Mouse (Mus musculus): ENCODE data around the gene Wipf2.
"Not testable (repeated sequence)": the region's sequence is repeated elsewhere in the genome, so short reads cannot be mapped to it uniquely, and the experiment has no call there.

The Wipf2 gene

DNA sequence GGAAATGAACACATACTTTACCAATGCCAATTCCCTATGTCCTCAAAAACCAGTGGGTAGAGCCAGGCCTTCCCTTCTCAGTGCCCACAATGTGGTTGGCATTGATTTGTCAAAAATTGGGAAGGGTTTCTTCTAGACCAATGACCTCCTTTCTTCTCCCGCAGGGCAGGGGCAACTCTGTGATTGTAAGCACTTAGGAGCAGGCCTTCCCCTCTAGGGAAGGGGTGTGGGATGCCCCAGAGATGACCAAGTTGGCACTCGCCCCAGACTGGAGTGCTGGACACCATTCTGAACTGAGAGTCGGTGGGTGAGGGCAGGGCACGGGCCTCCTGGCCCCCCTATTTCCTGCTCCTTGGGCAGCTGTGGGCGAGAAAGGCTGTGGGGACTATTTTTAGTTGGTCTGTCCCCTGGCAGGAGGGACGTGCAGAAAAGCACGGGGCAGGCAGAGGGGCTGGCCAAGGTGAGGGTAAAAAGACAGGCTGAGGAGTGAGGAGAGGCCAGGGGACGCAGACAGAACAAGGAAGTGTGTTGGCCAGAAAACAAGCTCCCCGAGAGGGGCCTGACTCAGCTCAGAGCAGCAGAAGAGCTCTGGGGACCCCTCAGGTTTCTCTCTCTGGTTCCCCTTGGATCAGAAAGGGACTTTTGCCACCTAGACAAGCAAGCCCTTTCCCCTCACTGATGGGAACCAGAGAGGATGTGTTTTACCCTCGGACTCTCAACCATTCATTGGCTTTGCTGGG, 67.5 kb downstream of the Wipf2 start:
- DNase-seq (ENCODE audit: low spot score in 2 of 2), result no peak

DNA sequence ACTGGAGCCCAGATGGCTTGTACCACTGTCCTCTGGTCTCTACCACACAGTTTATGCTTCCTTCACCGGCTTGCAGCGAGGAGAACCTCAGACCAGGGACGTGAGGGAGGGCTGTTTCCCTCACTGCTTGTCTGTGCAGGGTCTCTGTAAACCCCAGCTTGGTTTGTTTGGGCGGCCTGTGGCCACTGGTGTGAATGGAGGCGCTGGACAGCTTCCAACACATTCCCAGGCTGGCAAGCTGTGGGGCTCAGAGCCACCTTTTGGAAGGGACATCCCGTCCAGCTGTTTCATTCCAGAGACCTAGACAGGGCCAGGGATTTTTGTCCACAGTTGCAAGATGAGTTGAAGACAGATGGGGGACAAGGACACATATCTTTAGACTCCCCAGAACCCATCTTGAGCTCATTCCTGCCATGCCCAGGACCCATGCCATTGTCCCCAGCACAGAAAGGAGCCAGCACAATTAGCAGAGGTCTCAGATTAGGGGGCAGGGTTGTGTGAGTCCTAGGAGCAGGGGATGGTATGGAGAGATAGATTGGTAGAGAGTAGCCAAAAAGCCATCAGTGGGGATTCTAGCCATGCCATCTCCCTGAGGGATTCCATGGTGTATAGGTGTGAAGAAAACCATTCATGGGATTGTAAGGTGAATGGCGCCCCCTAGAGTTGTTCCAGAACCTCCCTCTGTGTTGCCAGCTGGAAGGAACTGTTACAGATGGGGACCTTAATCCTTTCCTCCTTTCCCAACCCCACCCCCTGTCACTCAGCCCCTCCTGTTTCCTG, 68.3 kb downstream of the Wipf2 start:
- no peak for DNase-seq (ENCODE audit: low spot score in 2 of 2)

DNA sequence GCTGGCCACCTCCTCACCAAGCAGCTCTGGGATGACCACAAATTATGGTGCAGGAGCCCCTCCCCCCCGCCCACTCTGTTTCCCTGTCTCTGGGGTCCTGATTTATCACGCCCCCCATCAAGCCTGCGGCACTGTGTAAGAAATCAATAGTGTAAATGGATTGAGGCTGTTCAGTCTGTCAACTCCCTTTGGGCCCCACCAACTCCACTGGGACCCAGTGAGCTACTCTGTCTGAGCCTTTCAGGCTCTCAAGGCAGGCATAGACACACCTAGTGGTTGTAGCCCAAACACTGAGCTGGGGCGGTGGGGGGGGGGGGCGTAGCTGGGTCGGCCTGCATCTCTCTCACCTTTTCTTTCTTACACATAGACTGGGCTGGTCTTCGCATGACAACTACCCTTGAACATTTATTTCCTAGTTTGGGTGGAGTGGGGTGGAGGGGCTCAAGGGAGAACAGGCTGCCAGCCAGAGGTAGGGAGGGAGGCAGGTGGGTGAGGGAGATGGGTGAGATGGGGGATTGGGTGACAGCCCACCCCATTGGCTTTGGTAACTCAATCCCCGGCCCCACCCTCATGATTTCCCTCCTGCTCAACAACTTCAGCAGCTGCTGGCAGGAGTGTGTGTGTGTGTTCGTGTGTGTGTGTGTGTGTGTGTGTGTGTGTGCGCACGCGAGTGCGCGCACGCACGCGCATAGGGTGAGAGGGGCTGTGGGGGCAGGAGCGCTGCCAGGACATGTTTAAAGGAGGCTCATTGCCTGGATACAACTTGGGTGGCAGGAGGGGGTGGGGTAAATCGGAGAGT, 69.1 kb downstream of the Wipf2 start:
- no peak for DNase-seq (ENCODE audit: low spot score in 2 of 2)

DNA sequence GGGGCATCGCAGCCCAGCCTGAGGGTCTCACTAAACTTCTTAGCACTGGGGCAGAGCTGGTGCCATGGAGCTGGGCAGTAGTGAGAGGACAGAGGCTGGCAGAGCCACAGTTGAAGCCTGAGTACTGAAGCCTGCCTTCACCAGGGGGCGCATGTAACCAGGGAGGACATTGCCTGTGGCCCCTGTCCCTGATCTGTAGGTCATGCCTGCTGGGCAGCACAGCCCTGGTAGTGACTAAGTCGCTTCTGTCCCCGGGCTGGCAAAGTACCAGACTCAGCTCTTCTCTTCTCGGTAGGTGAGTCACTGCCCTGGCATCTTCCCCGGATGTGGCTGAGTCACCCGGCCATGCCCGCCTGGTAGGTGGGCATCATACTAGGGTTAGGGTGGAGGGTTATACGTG, 69.7 kb downstream of the Wipf2 start:
- no peak for DNase-seq (ENCODE audit: low spot score in 2 of 2)

DNA sequence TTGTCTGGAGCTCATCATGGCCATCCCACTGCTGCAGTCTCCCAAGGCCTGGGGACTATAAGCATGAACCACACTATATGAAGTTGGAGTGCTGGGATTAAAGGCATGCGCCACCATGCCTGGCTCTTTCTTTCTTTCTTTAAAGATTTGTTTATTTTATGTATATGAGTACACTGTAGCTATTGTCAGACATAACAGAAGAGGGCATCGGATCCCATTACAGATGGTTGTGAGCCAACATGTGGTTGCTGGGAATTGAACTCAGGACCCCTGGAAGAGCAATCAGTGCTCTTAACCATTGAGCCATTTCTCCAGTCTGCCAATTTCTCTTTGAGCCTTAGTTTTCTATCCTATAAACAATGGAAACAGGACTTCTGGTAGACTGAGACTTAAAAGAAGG, 70.4 kb downstream of the Wipf2 start:
- not testable (repeated sequence) for DNase-seq (ENCODE audit: low spot score in 2 of 2)

DNA sequence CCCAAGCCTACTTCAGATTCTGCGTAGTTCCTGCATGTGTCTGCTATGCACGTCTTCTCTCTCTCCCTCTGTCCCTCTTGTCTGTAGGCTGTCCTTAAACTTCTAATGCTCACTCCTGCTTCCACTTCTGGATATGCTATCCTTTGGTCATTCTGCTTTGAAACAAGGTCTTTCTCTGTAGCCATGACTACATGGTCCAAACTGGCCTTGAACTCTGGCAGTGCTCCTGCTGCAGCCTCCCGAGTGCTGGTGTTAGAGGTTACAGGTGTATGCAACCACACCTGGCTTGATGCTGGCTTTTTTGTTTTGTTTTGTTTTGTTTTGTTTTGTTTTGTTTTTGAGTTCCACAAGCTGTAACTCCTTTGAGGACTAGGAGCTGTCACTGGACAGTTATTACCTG, 70.9 kb downstream of the Wipf2 start:
- no peak for DNase-seq (ENCODE audit: low spot score in 2 of 2)

DNA sequence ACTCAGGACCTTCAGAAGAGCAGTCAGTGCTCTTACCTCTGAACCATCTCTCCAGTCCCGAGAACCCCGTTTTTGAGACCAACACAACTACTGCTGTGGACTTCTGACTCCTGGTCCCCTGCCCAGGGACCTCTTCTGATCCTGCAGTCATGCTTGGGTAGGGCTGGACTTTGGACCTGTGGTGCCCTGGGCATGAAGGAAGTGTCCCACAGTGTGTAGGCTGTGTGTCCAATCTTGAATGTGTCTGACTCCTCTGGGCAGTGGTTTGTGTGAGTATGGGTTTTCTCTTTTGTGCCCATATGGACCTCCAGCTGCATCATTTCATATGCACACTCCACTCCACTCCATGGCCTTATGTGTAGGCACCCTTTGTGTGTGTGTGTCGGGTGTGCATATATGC, 71.7 kb downstream of the Wipf2 start:
- no peak for DNase-seq (ENCODE audit: low spot score in 2 of 2)

DNA sequence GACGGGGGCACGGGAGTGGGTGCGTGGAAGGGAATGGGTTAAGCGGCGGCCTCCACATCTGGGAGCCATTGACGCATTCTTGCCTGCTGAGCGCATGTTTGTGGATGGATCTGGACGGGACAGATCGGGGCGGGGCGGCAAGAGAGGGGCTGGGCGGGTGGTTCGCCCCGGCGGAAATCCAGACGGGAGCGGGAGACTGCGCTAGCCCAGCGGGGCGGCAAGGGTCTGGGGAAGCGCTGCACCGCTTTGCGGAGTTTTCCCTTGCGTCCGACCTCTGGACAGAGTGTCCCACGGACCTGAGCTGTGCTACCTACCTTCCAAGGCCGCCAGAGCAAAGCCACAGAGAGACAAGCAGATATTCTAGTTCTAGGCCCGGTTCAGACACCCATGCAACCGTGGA, 72.7 kb downstream of the Wipf2 start:
- DNase-seq (ENCODE audit: low spot score in 2 of 2), result no peak

DNA sequence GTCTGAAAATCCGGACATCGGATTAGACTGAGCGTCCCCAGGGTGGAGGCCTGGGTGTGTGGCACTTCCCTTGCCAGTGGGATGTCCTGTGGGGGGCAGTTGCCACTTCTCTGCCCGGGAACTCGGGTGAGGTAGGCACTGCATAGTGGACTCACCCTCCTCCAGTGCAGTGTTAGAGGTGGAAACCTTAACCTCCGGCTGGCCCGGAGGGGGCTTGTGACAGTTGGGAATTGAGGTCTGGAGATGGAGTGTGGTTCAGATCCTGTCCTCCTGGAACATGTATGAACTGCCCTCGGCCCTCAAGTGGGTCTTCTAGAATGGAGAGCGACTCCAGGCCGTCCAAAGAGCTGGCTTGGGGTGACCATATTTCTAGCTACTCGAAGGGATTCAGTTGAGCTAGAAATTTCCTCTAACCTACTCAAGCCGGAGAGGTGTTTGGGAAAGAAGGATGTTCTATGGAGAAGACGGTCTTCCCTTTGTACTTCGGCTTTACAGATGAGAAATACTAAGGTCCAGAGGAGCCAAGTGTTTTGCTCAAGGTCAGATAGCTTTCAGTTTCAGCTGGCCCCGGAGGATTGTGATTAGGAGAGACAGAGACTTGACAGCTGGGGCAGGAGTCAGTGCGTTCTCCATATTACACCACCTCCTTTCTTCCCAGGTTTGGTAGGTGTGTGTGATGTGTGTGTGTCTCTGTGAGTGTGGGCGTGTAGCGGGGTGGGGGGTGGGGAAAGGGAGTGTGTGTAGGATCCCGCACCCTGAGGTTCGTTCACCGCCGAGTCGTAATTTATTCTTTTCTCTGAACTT, 73.4 kb downstream of the Wipf2 start:
- no peak for DNase-seq (ENCODE audit: low spot score in 2 of 2)

DNA sequence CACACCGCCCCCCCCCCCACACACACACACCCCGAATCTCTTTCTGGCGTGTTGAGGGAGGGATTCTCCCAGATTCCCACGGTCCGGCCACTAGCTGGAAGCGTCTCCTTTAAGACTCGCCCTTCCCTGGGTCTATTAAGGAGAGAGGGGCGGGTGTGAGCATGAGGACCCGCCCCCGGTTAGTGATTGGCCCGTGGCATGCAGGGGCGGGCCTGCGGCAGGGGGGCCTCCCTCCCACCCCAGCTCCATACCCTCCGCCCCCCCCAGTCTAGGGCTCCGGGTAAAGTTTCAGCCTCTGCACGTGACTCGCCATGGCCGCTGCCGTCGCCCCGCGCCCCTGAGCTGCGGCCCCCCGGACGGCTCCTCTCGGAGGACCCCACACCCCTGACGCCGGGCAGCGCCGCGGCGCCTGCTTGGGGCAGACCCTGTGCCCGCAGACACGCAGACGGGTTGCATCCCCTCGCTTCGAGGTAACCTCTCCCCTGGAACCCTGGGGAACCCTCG, 74.0 kb downstream of the Wipf2 start:
- no peak for DNase-seq (ENCODE audit: low spot score in 2 of 2)

DNA sequence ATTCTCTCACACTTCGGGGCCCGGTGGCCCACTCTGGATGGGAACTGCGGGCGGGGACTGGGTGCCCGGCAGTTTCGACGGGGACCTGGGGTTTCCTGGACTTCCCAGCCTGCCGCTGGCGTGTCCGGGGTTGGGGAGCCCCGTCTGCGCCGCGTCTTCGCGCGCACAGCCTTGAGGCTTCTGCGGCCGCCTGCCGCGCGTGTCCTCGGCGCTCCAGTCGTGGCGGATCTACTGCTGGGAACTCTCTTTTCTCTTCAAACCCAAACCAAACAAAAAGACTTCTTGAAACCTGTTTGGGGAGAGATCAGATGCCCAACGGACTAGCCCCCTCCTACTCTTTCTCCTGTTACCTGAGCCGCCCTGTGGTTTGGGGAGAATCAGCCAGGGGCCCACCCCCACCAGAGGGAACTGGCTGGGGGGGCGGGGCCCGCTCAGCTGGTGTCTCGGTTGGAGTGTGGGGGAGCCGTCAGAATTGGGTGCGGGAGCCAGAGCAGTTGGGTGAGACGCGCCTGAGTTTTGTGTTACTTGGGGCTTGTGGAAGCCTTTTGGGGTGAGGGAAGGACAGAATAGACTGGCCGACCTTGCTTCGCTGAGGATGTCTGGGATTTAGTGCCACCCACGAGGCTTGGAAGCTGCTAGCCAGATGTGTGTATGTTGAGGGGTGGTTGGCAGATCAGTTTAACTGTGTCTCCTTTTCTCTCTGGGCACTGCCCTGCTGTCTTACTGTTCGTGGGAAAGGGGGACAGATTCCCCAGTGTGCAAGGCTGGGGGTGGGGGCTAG, 74.7 kb downstream of the Wipf2 start:
- no peak for DNase-seq (ENCODE audit: low spot score in 2 of 2)

DNA sequence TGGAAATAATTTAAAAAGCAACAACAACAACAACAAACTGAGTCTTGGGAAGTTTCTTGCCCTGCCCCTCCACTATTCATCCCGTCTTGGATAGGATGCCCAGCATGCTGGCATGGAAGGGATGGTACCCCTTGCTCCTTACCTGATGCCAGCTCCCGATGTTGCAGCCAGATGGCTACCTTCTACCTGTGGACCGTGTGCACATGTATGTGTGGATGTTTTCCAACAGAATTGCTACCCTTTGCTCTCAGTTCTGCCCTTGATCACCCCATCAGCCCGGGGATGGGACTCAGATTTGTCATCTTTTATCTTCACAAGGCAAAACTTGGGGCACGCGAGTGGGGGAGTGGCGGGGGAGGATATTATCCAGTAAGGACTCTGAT, 75.3 kb downstream of the Wipf2 start:
- no peak for DNase-seq (ENCODE audit: low spot score in 2 of 2)

DNA sequence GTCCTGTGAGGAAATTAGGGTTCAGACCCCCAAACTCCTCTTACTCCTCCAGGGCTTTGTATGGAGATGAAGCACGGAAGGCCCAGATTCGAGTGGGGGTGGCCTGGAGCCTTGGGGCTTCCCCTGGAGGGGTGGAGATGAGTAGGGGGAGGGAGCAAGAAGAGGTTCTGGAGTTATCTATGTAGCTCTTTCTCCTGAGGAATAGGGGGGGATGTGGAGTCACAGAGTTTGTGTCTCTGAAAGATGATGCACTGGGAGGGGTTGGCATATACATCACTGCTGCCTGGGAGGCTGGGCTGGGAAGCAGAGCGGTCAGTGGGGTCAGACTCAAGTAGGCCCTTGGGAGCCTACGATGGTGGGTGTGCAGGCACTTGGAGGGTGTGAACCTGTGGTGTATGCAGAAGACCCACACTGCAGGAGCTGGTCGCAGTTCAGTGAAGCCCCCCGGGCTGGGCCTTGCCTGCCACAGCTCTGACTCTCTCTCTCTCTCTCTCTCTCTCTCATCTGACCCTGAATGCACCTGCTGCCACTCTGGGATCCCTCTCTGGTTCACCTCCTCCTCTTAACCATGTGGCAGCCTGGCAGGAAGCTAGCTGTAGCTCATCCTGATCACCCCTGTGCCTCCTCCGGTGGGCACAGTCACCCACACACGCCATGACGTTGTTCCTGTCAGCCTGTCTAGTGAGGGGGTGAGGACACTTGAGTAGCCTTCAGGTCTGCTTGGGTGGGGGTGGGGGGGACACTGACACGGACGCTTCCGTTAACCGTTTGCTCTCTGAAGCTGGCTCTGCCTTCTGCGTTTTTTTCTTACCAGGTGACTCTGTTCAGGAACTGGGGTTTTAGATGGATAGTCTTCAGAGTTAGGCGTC, 75.9 kb downstream of the Wipf2 start:
- DNase-seq (ENCODE audit: low spot score in 2 of 2), result no peak

DNA sequence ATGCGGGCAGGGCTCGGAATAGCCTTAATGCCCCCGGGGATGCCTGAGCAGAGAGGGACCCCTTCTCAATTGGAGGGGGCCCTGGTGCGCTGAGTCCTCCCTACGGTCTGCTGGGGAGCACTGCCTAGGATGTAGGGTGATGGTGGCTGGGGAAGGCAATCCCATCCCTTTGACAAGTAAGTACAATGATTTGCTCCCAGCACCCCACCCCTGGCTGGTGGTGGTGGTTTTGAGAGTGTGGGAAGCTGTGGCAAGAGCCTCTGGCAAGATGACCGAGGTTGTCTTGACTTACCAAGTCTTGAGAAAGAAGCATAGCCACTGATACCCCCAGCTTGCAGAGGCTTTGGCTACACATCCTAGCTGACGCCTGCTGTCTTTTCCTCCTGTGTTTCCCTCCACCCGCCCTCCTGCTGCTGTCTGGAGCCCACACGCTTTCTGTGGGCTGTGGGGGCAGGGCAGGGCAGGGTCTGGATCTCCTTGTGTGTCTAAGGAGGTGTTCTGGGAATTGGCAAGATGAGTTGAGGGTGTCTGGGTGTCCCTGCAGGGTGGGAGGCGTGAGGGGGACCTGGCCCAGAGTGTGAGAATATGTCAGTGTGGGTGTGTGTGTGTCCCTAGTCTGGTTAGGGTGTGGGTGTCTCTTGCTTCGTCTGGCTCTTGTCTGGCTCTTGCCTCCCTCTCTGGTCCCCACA, 76.7 kb downstream of the Wipf2 start:
- DNase-seq (ENCODE audit: low spot score in 2 of 2), result no peak

DNA sequence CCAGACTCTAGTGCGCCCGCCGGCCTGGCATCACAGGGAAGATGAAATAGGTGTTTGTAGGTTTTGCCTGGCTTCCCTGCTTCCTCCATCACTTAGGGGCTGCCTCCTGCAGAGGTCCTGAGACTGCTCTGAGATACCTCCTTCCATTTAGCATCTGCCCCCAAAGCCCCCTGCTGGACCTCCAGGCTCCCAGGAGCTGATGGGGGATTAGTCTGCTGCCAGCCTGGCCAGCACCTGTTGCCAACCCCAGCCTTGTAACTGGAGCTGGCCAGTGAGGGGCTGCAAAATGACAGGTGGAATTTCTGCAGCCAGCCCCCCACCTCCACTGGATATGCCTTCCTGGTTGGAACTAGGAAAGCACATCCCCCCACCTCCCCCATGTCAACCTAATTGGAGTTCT, 77.3 kb downstream of the Wipf2 start:
- no peak for DNase-seq (ENCODE audit: low spot score in 2 of 2)

DNA sequence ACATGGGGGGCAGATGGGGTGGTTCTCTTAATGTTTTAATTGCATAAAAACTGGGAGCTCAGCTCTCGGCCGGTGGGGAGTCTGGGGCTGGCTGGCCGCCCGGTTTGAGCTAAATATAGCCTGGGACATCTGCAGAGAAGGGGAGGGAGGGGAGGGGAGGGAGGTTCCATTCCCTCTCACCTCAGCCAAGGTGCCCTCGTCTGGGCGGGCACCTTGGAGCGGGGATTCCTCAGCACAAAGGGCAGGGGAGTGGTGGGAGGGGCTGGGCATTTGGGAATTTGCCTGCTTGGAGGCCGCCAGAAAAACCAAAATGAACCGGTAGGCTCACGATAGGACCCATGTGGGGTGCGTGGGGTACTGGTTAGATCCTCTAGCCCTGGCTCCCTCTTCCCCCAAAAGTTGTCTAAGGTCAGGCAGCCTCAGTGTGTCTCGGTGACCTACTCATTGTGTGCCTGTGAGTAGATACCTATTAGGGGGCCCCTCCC, 77.9 kb downstream of the Wipf2 start:
- DNase-seq (ENCODE audit: low spot score in 2 of 2), result no peak

DNA sequence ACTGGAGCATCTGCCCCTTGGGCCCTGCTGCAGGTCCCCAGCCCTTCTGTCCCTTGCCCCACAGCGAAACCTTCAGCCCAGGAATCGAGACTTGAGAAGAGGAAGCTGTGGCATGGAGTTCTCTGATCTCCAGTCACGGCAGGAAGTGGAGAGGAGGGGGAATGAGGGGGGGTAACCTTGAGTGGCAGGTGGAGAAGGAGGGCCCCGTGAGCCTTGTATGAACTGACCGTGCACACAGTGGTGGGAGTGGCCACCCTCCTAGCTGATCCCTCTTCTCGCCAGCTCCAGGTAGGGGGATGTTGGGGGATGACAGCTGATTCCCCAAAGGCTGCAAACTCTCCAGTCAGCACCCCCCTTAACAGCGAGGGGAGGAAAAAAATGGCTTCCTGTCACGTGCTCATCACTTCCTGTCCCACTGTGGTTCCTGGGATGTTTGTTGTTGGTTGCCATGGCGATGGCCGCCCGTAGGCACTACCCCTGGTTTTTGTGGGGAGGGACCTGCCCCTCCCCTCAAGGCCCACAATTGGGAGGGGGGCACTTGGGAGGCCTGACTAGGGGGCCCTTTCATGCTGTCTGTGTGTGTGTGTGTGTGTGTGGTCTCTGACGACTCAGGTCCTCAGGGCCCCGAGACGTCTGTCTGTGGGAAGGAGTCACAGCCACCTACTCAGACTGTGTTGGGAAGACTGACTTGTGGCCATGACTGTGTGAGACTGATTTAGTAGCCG, 78.5 kb downstream of the Wipf2 start:
- no peak for DNase-seq (ENCODE audit: low spot score in 2 of 2)

DNA sequence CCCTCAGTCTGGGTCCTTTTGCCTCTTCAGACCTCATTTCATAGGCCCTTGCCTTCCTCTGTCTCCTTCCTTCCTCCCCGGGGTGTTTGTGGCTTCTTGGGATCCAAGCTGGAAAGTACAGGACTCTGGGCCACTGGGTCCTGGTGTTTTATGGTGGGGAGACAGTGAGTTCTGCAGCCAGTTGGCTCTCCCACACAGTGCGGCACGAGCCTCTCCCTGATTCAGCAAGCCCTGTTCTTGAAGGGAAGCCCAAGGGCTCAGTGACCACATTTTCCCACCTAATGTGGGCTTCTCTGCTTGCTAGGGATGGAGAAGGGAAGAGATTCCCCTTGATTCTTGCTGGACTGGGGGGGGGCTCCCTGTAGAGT, 79.1 kb downstream of the Wipf2 start:
- DNase-seq (ENCODE audit: low spot score in 2 of 2), result no peak

All from frontal cortex, postnatal 25 days (tissue).